Mouse (Mus musculus) neutrophil, adult 59 days (primary cell): ENCODE measurements around the gene Otulin. TPM values are rescaled to one million over a fixed set of nuclear protein-coding genes. Genes with fewer than 3 reads are reported as not detected.

Experiments
- total RNA-seq, 2 experiments: library from RNA; stranded (reverse); gene quantifications; 1 replicate in 1 of 2; 2 replicates in 1 of 2; pipeline ENCODE4 v1.2.4; 2023

Gene Otulin
- 10 to 100 TPM; 24.9 to 33.3 TPM for total RNA-seq

GRCm38 (mm10) chr15:27630601-27631383, at the start of gene Otulin:
Gene Otulin, minus strand, starts transcription at chr15:27630693.

Other genes with a start within 250 kb of the Otulin start
- 10 to 100 TPM; 12.5 to 14.9 TPM for gene Ank, start 164.0 kb downstream of the Otulin start, total RNA-seq
- 10 to 100 TPM; 49.2 to 64.4 TPM for gene Otulinl, start 50.9 kb upstream of the Otulin start, total RNA-seq